Mouse (Mus musculus): Measurements from ENCODE around the gene Celf3.

The Celf3 gene

GRCm38 (mm10) chr3:94479564-94479963 is 1.5 kb downstream of the Celf3 start:
- no peak for DNase-seq (ENCODE audit: low spot score)

DNA sequence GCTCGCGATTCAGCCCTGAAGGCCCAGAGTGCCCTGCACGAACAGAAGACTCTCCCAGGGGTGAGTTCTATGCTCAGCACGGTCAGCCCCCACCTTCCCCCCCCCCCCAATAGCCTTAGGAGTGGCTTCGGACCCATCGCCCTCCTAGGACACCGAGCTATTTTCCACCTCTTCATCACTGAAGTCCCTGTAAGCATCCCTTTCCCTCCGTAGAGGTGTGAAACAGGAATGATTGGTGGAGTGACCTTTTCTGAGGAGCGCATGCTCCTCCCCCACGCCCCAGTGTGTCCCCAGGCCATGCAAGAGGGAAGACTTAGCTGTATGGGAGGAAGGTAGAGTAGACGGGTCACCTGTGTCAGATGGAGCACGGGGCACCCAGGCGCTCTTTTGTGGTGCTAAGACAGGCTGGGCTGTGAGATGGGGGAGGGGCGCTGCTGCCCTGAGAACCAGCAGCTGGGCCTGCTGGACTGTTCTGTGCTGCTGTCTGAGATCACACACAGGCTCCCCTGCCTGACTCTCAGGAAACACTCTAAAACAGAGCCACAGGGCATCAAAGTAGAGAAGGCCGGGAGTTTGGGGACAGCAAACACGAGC is 2.3 kb downstream of the Celf3 start, which contains the start of gene Riiad1:
Gene Riiad1, minus strand, starts transcription at position 51 of the 594 bp plus-strand sequence.
- DNase-seq (ENCODE audit: low spot score) = peak; percentile 61

- peak; percentile 53 for DNase-seq (ENCODE audit: low spot score)
These were observed 3.3 kb downstream of the Celf3 start for GRCm38 (mm10) chr3:94481429-94481828.

GRCm38 (mm10) chr3:94482764-94483385 is 4.8 kb downstream of the Celf3 start:
- DNase-seq (ENCODE audit: low spot score) = peak; percentile 84

DNA sequence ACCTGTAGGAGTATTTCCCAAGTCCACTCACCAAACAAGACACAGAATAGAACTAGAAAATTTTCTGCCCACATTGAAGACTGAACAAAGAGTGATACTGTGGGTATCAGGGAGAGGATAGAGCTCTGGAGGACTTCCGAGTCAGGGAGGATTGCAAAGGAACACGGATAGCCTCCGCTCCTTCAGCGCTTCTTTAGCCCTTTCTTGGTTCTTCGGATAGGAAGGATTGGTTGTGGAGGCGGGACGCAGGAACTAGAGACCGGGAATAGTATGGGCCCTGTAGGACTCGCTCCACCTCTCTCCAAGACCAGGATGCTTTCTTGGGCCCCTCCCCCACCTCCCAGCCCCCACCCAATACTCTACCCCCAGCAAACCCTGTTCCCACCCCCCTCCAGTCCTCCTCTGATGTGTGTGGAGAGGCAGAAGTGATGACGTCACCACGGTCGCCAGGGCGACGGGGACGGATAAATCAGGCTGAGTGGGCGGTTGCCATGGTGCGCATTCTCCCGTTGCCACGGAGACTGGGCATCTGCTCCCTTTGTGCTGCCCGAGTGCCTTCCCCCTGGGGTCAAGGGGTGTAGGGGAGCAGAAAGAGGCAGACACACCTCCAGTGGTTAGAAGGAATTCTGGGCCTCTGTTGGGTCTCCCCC is 5.8 kb downstream of the Celf3 start:
- DNase-seq (ENCODE audit: low spot score) = peak; percentile 91

- no peak for DNase-seq (ENCODE audit: low spot score)
These were observed 7.8 kb downstream of the Celf3 start for GRCm38 (mm10) chr3:94485922-94486321.

DNA sequence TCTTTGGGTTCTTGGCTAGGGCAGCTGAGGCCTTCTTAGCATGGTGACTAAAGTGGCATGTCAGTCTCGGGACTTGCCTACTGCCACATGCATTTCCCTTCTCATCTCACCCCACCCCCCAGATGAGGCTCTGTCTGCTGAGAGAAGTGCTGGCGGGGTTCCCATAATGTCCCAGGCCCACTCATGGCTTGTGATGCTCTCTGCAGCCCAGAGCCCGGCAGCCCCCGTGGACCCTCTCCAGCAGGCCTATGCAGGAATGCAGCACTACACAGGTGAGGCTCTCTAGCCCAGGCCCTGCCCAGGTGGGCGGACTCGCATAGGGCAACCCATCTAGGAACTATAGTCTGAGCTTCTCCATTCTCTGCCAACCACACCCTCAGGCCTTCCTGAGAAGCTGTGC is 9.5 kb downstream of the Celf3 start:
- DNase-seq (ENCODE audit: low spot score) = no peak

- no peak for DNase-seq (ENCODE audit: low spot score)
These were observed 19.1 kb downstream of the Celf3 start for GRCm38 (mm10) chr3:94497162-94497561.

- peak; percentile 54 for DNase-seq (ENCODE audit: low spot score)
These were observed 24.1 kb downstream of the Celf3 start for GRCm38 (mm10) chr3:94502243-94502642.

DNA sequence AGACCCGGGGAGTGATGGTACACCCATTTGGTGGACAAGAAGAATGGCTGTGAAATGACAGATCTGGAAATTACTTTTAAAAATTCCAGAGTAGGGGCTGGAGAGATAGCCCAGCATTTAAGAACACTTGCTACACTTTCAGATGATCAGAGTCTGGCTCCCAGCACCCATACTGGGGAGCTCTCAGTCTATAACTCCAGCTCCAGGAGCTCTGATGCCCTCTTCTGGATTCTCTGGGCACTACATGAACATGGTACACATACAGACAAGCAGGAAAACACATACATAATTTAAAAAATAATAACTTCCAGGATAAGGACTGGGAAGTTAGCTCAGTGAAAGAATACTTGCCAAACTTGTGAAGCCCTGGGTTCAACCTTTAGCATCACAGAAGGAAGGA is 28.6 kb downstream of the Celf3 start:
- no peak for DNase-seq (ENCODE audit: low spot score)

DNA sequence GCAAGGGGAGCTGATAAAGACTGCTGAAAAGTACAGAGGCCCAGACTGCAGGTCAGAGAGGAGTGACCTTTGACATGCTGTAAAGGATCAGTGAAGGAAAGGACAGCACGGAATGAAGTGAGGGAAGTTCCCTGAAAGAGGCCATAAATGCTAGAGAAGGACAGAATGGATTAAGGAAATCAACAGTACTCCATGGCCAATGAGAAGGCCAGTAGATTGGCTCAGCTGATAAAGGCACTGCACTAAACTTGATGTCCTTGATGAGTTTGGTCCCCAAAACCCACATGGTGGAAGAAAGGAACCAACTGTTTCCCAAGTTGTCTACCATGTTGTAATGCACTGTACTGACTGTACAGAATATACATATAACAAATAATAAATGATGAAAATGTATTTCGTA is 48.6 kb downstream of the Celf3 start:
- DNase-seq (ENCODE audit: low spot score) = no peak

- peak; percentile 19 for DNase-seq (ENCODE audit: low spot score)
These were observed 55.9 kb downstream of the Celf3 start for GRCm38 (mm10) chr3:94533968-94534367.

DNA sequence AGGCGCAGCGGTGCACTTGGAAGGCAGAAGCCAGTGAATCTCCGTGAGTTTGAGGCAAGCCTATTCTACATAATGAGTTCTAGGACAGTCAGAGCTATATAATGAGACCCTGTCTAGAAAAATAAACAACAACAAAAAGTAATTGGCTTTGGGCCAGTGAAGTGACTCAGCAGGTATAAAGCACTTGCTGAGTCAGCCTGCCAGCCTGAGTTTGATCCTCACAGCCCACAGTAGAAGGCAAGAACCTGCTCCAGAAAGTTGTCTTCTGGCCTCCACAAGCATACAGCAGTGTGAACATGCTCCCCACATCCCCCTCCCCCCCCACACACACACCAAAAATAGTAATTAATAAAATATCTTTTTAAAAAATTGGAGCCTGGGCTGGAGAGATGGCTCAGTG is 59.1 kb downstream of the Celf3 start:
- peak; percentile 38 for DNase-seq (ENCODE audit: low spot score)
